Mouse (Mus musculus): ENCODE data around the gene Gm7075. TPM values are rescaled to one million over a fixed set of nuclear protein-coding genes. Genes with fewer than 3 reads are reported as not detected.

Gene Gm7075
- polyA plus RNA-seq (2017; shearing (Covaris generic)) = not detected

DNA sequence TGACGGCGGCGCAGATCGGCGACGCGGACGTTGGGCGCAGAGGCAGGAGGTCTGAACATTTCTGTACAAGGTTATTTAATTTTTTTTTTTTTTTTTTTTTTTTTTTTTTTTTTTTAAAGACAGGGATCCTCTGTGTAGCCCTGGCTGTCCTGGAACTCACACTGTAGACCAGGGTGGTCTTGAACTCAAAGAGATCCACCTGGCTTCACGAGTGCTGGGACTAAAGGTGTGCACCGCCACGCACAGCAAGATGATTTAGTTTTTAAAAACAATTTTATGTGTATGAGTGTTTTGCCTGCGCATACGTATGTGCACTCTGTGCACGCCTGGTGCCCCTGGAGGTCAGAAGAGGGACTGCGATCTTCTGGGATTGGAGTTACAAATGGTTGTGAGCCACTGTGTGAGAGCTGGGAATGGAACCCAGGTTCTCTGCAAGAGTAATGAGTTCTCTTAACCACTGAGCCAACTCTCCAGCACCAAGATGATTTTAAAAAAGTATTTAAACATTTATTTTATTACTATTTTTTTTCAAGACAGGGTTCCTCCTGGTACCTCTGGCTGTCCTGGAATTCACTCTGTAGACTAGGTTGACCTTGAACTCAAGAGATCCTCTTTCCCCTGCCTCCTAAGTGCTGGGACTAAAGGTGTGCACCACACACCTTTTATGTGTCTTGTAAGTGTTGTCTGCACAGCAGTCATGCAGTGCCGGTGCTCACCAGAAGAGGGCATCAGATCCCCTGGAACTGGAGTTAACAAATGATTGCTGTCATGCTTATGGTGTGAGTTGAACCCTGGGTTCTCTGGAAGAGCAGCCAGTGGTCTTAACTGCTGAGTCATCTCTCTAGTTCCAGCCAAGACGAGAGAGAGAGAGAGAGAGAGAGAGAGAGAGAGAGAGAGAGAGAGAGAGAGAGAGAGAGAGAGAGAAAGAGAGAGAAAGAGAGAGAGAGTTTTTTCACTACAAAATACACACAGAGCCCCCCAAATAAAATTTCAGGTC is at the start of gene Gm7075:
Gm7075 (minus strand) TSS at position 51 of the 997 bp plus-strand sequence.

DNA sequence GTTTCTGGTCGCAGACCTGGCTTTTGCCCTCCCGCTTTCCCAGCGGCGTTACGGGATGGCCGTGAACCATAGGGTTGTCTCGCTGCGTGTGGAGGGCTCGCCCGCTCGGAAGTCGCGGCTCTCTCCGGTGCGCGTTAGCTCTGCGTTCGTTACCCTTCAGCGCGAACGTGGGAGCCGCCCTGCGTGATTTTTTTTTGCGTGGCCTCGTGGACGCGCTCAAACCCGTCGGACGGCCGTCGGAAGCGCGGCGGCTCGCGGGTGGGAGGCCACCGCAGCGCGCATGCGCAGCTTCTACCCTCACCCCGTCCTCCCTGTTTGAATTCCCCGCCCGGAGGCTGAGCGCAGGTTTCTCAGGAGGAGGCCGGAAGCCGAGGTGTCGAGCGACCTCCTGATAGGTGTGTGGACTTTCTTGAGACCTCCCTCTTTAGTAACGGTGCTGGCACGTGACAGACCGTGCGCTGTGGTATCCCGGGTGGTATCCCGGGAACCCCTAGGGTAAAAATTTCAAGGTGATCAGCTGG is 8.3 kb upstream of the Gm7075 start, which contains the start of gene Ctnna3:
Ctnna3 (plus strand) TSS at position 314 of the 521 bp plus-strand sequence.

DNA sequence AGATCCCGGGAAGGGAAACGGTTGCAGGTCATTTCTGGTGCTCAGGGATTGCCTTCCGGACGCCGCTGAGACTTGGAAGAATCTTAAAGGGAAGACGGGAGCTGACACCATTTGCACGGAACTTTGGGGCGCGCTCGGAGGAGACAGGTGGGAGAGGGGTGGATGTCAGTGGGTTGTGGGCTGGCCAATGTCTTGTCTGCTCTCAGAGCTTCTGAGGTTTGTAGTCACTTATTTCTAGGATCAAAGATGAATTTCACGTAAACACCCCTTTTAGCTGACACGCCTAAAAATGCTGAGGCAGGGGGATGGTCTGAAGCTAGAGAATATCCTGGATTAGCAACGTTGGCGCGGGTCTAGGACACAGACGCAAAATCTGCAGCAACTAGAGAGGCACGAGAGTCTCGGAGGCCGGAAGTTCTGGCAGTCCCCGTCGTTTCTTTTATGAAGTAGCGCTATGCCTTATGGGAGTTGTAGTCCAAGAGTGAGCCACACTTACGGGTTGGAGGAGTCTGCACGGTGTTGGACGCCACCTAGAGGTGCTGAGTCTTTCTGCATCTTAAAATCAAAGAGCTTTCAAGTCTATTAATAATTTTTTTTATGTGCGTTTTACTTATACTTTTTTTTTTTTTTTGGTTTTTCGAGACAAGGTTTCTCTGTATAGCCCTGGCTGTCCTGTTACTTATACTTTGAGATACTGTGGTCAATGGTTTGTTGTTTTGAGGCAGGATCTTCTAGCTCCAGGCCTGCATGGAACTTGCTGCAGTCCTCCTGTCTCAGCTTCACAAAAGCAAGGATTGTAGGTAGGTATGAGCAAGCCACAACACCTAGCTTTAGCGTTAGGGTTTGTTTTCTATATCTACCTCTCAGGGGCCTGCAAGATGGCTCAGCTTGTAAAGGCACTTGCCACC is 39.0 kb downstream of the Gm7075 start, which contains the start of gene Dnajc12:
Dnajc12 (plus strand) TSS at position 72 of the 908 bp plus-strand sequence.

DNA sequence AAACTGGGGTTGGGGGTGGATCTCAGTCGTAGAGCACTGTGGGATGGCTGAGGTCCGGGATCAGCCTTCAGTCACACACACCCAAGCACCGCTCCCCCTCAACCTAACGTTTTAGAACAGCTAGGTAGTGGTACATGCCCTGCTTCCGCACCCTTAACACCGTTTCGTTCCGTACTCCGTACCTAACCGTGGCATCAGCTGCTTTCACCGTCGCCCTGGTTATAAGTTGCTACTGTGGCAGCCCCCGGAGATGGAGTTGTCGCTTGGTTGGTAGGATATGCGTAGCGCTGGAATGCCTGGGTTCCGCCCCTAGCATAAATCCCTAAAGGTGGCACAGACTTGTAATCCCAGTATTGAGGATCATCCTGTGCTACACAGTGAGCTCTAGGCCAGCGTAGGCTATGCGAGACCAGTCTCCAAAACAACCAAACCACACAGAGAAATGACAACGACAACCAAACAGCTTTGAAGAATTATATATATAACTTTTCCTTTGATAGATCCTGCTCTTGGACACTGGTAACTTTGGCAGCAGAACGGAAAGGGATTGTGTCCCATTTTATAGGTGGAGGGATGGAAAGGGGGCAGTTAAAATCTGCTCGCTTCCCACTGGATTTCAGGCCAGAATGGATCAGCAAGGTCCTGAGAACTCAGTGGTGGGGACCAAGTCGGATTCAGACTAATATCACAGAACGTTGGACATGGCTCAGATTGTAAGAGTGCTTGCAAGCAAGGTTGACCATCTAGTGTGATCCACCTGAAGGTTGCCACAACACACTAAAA is 39.9 kb downstream of the Gm7075 start, which contains the start of gene Sirt1:
Sirt1 (minus strand) TSS at position 207 of the 783 bp plus-strand sequence.

Other genes starting within 250 kb of the Gm7075 start
- not detected for gene Mypn, start 217.8 kb downstream of the Gm7075 start, polyA plus RNA-seq (2017; shearing (Covaris generic))
- gene Herc4, start 178.0 kb downstream of the Gm7075 start, polyA plus RNA-seq (2017; shearing (Covaris generic)) = 155 TPM
- 3.4 TPM for gene Sirt1, start 40.1 kb downstream of the Gm7075 start, polyA plus RNA-seq (2017; shearing (Covaris generic))
- 8.2 TPM for gene Dnajc12, start 39.3 kb downstream of the Gm7075 start, polyA plus RNA-seq (2017; shearing (Covaris generic))
- not detected for gene Ctnna3, start 8.3 kb upstream of the Gm7075 start, polyA plus RNA-seq (2017; shearing (Covaris generic))

All from activated CD4-positive, CD25-positive, alpha-beta regulatory T cell, adult 9 weeks (primary cell).